Mouse (Mus musculus) testis, adult 2 months (tissue): ENCODE measurements around the gene Gm10184. TPM values are rescaled to one million over a fixed set of nuclear protein-coding genes. Genes with fewer than 3 reads are reported as not detected.
"Not testable (repeated sequence)": the region's sequence is repeated elsewhere in the genome, so short reads cannot be mapped to it uniquely, and the experiment has no call there.

Experiments
- H3K27ac ChIP-seq: fragments of 200-500 bp; 2 replicates; pipeline ENCODE4 v1.5.1; 2012; ENCODE audit warnings: low read depth, low read length; ENCODE audit not compliant: control insufficient read depth, insufficient read depth
- H3K27me3 ChIP-seq: fragments of 200-500 bp; 2 replicates; pipeline ENCODE4 v1.6.1; 2012; ENCODE audit warnings: mild to moderate bottlenecking, low read length, moderate library complexity; ENCODE audit not compliant: control insufficient read depth, insufficient read depth
- H3K36me3 ChIP-seq: fragments of 200-500 bp; 2 replicates; pipeline ENCODE4 v1.6.1; 2012; ENCODE audit warnings: mild to moderate bottlenecking, low read length; ENCODE audit not compliant: control insufficient read depth, insufficient read depth
- H3K4me1 ChIP-seq: fragments of 200-500 bp; 2 replicates; pipeline ENCODE4 v1.6.1; 2012; ENCODE audit warnings: low read length; ENCODE audit not compliant: control insufficient read depth, insufficient read depth
- H3K4me3 ChIP-seq: fragments of 200-500 bp; 2 replicates; pipeline ENCODE4 v1.5.1; 2012; ENCODE audit warnings: low read depth, mild to moderate bottlenecking, low read length, moderate library complexity, mixed read lengths; ENCODE audit not compliant: control insufficient read depth
- CTCF ChIP-seq: fragments of 200-500 bp; IDR thresholded peaks from 2 replicates; pipeline ENCODE4 v1.5.1; 2012; ENCODE audit warnings: low read depth, mild to moderate bottlenecking, inconsistent platforms, low read length, moderate library complexity; ENCODE audit not compliant: control insufficient read depth, insufficient read depth, insufficient replicate concordance
- POLR2A ChIP-seq: fragments of 200-500 bp; IDR thresholded peaks from 2 replicates; pipeline ENCODE4 v1.6.1; 2012; ENCODE audit warnings: low read depth, mild to moderate bottlenecking, inconsistent platforms, low read length, moderate library complexity; ENCODE audit not compliant: control insufficient read depth
- polyA plus RNA-seq: library from polyadenylated mRNA; depleted of rRNA; stranded (reverse); fragments of >200 nt; gene quantifications from 2 replicates; pipeline ENCODE4 v1.2.3, GENCODE M21; 2012; rRNA removed

The Gm10184 gene
- 124 and 233 TPM in 2 replicates for polyA plus RNA-seq

DNA sequence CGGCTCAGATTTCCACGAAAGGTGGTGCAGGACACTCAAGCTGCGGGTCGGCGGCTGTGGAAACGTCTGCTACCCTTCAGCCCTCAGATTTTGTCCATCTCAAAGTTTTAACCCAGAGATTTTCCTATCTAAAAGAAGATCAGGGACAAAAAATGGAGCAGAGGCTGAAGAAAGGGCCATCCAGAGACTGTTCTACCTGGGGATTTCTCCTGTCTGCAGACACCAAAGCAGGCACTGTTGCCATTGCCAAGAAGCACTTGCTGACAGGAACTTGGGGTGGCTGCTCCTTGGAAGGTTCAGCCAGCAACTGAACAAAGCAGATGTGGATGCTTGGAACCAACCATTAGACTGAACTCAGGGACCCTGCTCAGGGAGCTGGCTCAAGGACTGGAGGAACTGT, at the start of gene Gm10184:
Gm10184 (minus strand) TSS at position 101 of the 400 bp plus-strand sequence.
- H3K27ac ChIP-seq: no peak within 1 kb of the TSS
- H3K4me1 ChIP-seq: no peaks in the 10 kb centered on the region
- TF ChIP-seq POLR2A: no peak
- no peak for TF ChIP-seq CTCF
- no peaks in the 10 kb centered on the region for H3K36me3 ChIP-seq
- no peaks in the 10 kb centered on the region for H3K27me3 ChIP-seq
- H3K4me3 ChIP-seq: no peak within 1 kb of the TSS

DNA sequence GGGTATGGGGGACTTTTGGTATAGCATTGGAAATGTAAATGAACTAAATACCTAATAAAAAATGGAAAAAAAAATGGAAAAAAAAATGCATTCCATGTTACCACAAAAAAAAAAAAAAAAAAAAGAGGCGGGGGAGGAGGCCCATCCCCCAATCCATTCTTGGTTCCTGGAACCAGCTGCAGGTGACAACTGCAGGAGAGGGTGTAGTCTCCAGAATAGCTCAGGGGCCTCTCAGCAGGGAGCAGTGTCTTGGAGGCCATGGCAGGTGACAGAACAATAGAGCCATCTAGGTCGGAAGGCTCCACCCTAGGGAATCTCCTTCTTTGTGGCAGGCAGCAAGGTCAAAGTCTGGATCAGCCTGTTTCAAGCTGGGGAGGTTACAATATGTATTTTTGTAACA, 23.7 kb upstream of the Gm10184 start:
- Histone ChIP-seq H3K36me3 (no peaks in the 10 kb centered on the region), H3K4me3 (no peak overlapping the region), H3K27me3 (no peaks in the 10 kb centered on the region), H3K27ac (no peak overlapping the region), H3K4me1 (no peaks in the 10 kb centered on the region)
- no peak for TF ChIP-seq CTCF

DNA sequence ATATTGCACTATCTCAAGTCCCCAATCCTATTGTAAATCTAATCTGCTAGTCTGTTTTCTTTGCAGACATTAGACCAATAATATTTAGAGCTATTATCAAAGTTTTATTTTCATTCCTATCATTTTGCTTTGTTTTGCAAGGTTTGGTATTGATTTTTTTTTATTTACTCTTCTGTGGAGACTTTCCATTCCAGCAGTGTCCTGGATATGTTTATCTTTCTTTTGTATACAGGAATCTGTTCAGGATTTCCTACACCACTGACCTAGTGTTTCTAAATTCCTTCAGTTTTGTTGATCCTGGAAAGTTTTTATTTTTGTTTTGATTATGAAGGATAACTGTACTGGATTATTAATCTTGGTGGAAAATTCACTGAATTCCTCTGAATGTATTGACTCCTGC, 2.6 kb downstream of the Gm10184 start:
- no peak overlapping the region for H3K27ac ChIP-seq
- TF ChIP-seq CTCF: no peak
- H3K4me3 ChIP-seq: no peak overlapping the region
- no peaks in the 10 kb centered on the region for H3K4me1 ChIP-seq
- H3K36me3 ChIP-seq: no peaks in the 10 kb centered on the region
- no peaks in the 10 kb centered on the region for H3K27me3 ChIP-seq

DNA sequence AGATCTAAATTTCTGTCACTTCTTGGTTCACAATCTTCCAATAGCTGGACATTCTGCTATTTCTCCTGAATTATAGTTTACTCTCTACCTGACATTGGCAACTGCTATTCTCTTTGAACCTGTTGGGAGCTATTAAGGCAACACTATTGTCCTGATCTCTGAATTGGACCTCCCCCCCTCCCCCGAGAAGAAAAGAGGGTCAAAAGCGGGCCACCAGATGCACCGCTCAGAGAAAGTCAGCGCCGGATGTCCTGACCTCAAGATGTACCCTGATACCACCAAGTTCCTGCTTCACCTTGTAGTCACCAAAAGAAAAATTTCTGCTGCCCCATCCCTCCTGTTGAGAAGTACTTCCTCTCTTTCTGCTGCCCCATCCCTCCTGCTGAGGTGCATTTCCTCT, 5.5 kb downstream of the Gm10184 start:
- not testable (repeated sequence) for H3K4me1 ChIP-seq, H3K27me3 ChIP-seq, H3K27ac ChIP-seq, H3K4me3 ChIP-seq, H3K36me3 ChIP-seq

DNA sequence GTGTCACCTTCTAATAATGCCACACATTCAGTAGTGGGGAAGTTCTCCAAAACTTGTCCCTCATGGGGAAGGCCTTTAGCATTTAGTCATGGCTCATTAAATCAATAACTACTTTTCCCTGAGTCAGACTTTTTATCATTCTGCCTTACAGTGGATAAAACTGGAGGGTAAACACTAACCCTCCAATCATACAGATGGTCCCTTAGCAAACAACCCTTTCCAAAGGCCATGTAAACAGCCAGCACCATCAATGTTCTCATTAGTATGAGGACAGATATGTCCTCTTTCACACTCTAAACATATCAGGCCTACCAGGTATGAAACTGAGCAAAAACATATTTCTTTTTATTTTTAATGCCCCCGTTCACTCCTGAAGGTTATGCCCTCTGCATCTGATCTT, 7.5 kb downstream of the Gm10184 start:
- Histone ChIP-seq H3K27me3 (no peaks in the 10 kb centered on the region), H3K4me1 (no peaks in the 10 kb centered on the region), H3K4me3 (no peak overlapping the region), H3K27ac (no peak overlapping the region), H3K36me3 (no peaks in the 10 kb centered on the region)
- TF ChIP-seq CTCF: no peak
- TF ChIP-seq POLR2A: no peak

DNA sequence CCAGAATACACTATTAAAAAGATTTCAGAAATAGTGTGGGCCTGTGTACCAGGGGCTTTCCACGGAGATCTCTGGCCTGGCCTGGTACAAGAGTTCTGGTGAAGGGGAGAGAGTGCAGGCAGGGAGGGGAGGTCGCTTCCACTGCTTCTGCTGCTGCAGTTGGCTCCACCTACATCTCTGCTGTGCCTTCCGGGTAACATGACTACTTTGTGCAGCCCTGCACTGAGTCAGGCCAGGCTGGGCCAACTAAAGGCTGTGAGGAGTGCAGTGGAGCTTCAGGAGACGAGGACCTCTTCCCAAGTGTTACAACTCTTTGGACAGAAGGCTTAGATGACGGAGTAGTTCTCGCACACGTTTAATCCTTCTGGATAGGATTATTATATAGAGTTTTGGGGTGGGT, 9.6 kb downstream of the Gm10184 start:
- TF ChIP-seq CTCF (no peak), POLR2A (no peak)
- no peaks in the 10 kb centered on the region for H3K4me1 ChIP-seq
- no peak overlapping the region for H3K4me3 ChIP-seq
- no peaks in the 10 kb centered on the region for H3K36me3 ChIP-seq
- no peak overlapping the region for H3K27ac ChIP-seq
- no peaks in the 10 kb centered on the region for H3K27me3 ChIP-seq

DNA sequence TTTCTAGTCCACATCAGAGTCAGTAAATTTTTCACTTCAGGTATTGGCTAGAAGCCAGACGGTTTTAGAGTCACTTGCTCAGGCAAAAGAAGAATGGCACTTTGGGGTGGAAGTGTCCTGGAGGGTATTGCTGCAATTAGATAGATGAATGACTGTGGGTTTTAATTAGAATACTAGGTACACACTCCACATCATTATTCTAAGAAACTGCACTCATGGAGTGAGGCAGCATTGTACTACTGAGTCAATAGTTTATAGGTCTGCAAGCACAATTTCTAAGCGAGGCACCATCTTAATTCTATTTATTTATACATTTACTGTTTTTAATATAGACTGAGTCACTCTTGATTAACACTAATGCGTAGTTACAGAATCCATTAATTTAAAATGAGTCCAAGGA, 10.4 kb downstream of the Gm10184 start:
- Histone ChIP-seq H3K27me3 (no peaks in the 10 kb centered on the region), H3K27ac (no peak overlapping the region), H3K36me3 (no peaks in the 10 kb centered on the region), H3K4me3 (no peak overlapping the region), H3K4me1 (no peaks in the 10 kb centered on the region)
- no peak for TF ChIP-seq POLR2A
- TF ChIP-seq CTCF: no peak

DNA sequence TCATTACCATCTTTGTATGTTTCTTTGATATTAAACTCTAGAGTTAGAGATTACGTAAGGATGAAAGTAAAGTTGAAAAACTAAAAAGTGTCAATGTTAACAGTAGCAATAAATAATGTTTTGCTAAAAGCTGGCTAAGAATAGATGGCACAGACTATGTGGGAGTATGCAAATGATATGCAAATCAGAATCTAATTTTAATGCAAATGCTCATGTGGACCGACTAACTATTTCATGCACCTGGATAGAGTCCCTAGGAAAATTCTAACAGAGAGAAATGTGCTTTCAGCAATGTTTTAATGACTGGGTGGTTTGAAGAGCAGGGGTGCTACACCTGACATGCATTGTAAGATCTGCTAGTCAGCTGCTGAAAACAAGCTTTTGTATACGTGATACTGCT, 45.3 kb downstream of the Gm10184 start:
- TF ChIP-seq CTCF (no peak), POLR2A (no peak)
- Histone ChIP-seq H3K27me3 (no peaks in the 10 kb centered on the region), H3K4me1 (no peaks in the 10 kb centered on the region), H3K4me3 (no peak overlapping the region), H3K36me3 (no peaks in the 10 kb centered on the region), H3K27ac (no peak overlapping the region)
